Mouse (Mus musculus): ENCODE measurements around the gene Kif2a.
A peak's percentile ranks its signal among the peaks of the same experiment; 100 is the strongest.

Gene Kif2a

GRCm38 (mm10) chr13:107021461-107022265 lies at the start of gene Kif2a:
Gene Kif2a, minus strand, starts transcription at chr13:107022126.
- no peak for DNase-seq (ENCODE audit: extremely low read depth, low read depth, low spot score)

GRCm38 (mm10) chr13:107069061-107069460 lies 47.1 kb upstream of the Kif2a start:
- DNase-seq (ENCODE audit: extremely low read depth, low read depth, low spot score) = no peak

- no peak for DNase-seq (ENCODE audit: extremely low read depth, low read depth, low spot score)
Measured at GRCm38 (mm10) chr13:107065098-107065855, 43.4 kb upstream of the Kif2a start.

GRCm38 (mm10) chr13:107064263-107064662 lies 42.3 kb upstream of the Kif2a start:
- DNase-seq (ENCODE audit: extremely low read depth, low read depth, low spot score) = no peak

- DNase-seq (ENCODE audit: extremely low read depth, low read depth, low spot score) = no peak
Measured at GRCm38 (mm10) chr13:107063115-107063807, 41.3 kb upstream of the Kif2a start.

- DNase-seq (ENCODE audit: extremely low read depth, low read depth, low spot score) = no peak
Measured at GRCm38 (mm10) chr13:107060098-107060497, 38.2 kb upstream of the Kif2a start.

- DNase-seq (ENCODE audit: extremely low read depth, low read depth, low spot score) = no peak
Measured at GRCm38 (mm10) chr13:107059460-107059859, 37.5 kb upstream of the Kif2a start.

- no peak for DNase-seq (ENCODE audit: extremely low read depth, low read depth, low spot score)
Measured at GRCm38 (mm10) chr13:107056318-107056717, 34.4 kb upstream of the Kif2a start.

- DNase-seq (ENCODE audit: extremely low read depth, low read depth, low spot score) = no peak
Measured at GRCm38 (mm10) chr13:107054496-107054895, 32.6 kb upstream of the Kif2a start.

- DNase-seq (ENCODE audit: extremely low read depth, low read depth, low spot score) = no peak
Measured at GRCm38 (mm10) chr13:107051342-107051741, 29.4 kb upstream of the Kif2a start.

- DNase-seq (ENCODE audit: extremely low read depth, low read depth, low spot score) = no peak
Measured at GRCm38 (mm10) chr13:107044229-107044628, 22.3 kb upstream of the Kif2a start.

GRCm38 (mm10) chr13:107042551-107042950 lies 20.6 kb upstream of the Kif2a start:
- peak; percentile 93 for DNase-seq (ENCODE audit: extremely low read depth, low read depth, low spot score)

GRCm38 (mm10) chr13:107039493-107039892 lies 17.6 kb upstream of the Kif2a start:
- DNase-seq (ENCODE audit: extremely low read depth, low read depth, low spot score) = no peak

- DNase-seq (ENCODE audit: extremely low read depth, low read depth, low spot score) = no peak
Measured at GRCm38 (mm10) chr13:107038346-107038745, 16.4 kb upstream of the Kif2a start.

- no peak for DNase-seq (ENCODE audit: extremely low read depth, low read depth, low spot score)
Measured at GRCm38 (mm10) chr13:107035511-107036113, 13.7 kb upstream of the Kif2a start.

- no peak for DNase-seq (ENCODE audit: extremely low read depth, low read depth, low spot score)
Measured at GRCm38 (mm10) chr13:107035078-107035477, 13.2 kb upstream of the Kif2a start.

- no peak for DNase-seq (ENCODE audit: extremely low read depth, low read depth, low spot score)
Measured at GRCm38 (mm10) chr13:107034028-107034920, 12.3 kb upstream of the Kif2a start.

- no peak for DNase-seq (ENCODE audit: extremely low read depth, low read depth, low spot score)
Measured at GRCm38 (mm10) chr13:107031228-107031627, 9.3 kb upstream of the Kif2a start.

- DNase-seq (ENCODE audit: extremely low read depth, low read depth, low spot score) = no peak
Measured at GRCm38 (mm10) chr13:107027218-107027617, 5.3 kb upstream of the Kif2a start.

GRCm38 (mm10) chr13:107025663-107026062 lies 3.7 kb upstream of the Kif2a start:
- no peak for DNase-seq (ENCODE audit: extremely low read depth, low read depth, low spot score)
